Mouse (Mus musculus): ENCODE results near the gene Ano6. TPM values are rescaled to one million over a fixed set of nuclear protein-coding genes. Genes with fewer than 3 reads are reported as not detected.

Gene Ano6
- polyA plus RNA-seq, 1 experiment from 2014 or later: 54.0 TPM

GRCm38 (mm10) chr15:95915477-95915876 lies 124.8 kb downstream of the Ano6 start:
- Histone ChIP-seq H3K27me3 (no peaks in the 10 kb centered on the region), H3K27ac (no peak overlapping the region), H3K4me2 (no peak overlapping the region), H3K4me1 (0 out of 2 replicates have a peak, but pooled peaks cover 4% of the 10 kb centered on the region), H3K9me3 (replicated peaks) (no peaks in the 10 kb centered on the region), H3K4me3 (replicated peaks) (no peak overlapping the region), H3K36me3 (peaks cover 64% of the 10 kb centered on the region), H3K9ac (no peak overlapping the region)
- WGBS: 96% methylated on average over 3 of the region's 3 CpGs
- ATAC-seq (replicated peaks; ENCODE audit: low FRiP score): no peak

- Histone ChIP-seq H3K4me1 (0 out of 2 replicates have a peak, but pooled peaks cover 4% of the 10 kb centered on the region), H3K9ac (no peak overlapping the region), H3K4me2 (no peak overlapping the region), H3K27ac (no peak overlapping the region), H3K4me3 (replicated peaks) (no peak overlapping the region), H3K9me3 (replicated peaks) (no peaks in the 10 kb centered on the region), H3K36me3 (peaks cover 79% of the 10 kb centered on the region), H3K27me3 (no peaks in the 10 kb centered on the region)
- 90% methylated on average over 3 of the region's 3 CpGs for WGBS
- ATAC-seq (replicated peaks; ENCODE audit: low FRiP score): no peak
These were observed 126.7 kb downstream of the Ano6 start for GRCm38 (mm10) chr15:95917330-95917729.

GRCm38 (mm10) chr15:95920047-95920446 lies 129.4 kb downstream of the Ano6 start:
- H3K4me1 ChIP-seq: 0 out of 2 replicates have a peak, but pooled peaks cover 5% of the 10 kb centered on the region
- WGBS: 67% methylated on average over 9 of the region's 9 CpGs
- ATAC-seq (replicated peaks; ENCODE audit: low FRiP score): no peak
- H3K9ac ChIP-seq: no peak overlapping the region
- no peak overlapping the region for H3K4me3 ChIP-seq (replicated peaks)
- H3K4me2 ChIP-seq: no peak overlapping the region
- H3K27ac ChIP-seq: no peak overlapping the region
- no peaks in the 10 kb centered on the region for H3K9me3 ChIP-seq (replicated peaks)
- no peaks in the 10 kb centered on the region for H3K27me3 ChIP-seq
- peaks cover 63% of the 10 kb centered on the region for H3K36me3 ChIP-seq

GRCm38 (mm10) chr15:95921072-95921471 lies 130.4 kb downstream of the Ano6 start:
- Histone ChIP-seq H3K9ac (no peak overlapping the region), H3K4me1 (0 out of 2 replicates have a peak, but pooled peaks cover 10% of the 10 kb centered on the region), H3K36me3 (peaks cover 55% of the 10 kb centered on the region), H3K4me2 (no peak overlapping the region), H3K4me3 (replicated peaks) (no peak overlapping the region), H3K9me3 (replicated peaks) (no peaks in the 10 kb centered on the region), H3K27ac (no peak overlapping the region), H3K27me3 (no peaks in the 10 kb centered on the region)
- 87% methylated on average over 3 of the region's 3 CpGs for WGBS
- ATAC-seq (replicated peaks; ENCODE audit: low FRiP score): no peak

- ATAC-seq (replicated peaks; ENCODE audit: low FRiP score): no peak
- no peak overlapping the region for H3K4me3 ChIP-seq (replicated peaks)
- no peak overlapping the region for H3K27ac ChIP-seq
- H3K9ac ChIP-seq: no peak overlapping the region
- WGBS: 88% methylated on average over 4 of the region's 4 CpGs
- no peaks in the 10 kb centered on the region for H3K9me3 ChIP-seq (replicated peaks)
- peaks cover 49% of the 10 kb centered on the region for H3K36me3 ChIP-seq
- H3K4me1 ChIP-seq: 0 out of 2 replicates have a peak, but pooled peaks cover 10% of the 10 kb centered on the region
- no peaks in the 10 kb centered on the region for H3K27me3 ChIP-seq
- no peak overlapping the region for H3K4me2 ChIP-seq
These were observed 131.0 kb downstream of the Ano6 start for GRCm38 (mm10) chr15:95921639-95922038.

GRCm38 (mm10) chr15:95922558-95922957 lies 131.9 kb downstream of the Ano6 start:
- Histone ChIP-seq H3K9me3 (replicated peaks) (no peaks in the 10 kb centered on the region), H3K27me3 (no peaks in the 10 kb centered on the region), H3K9ac (no peak overlapping the region), H3K27ac (no peak overlapping the region), H3K36me3 (peaks cover 48% of the 10 kb centered on the region), H3K4me2 (no peak overlapping the region), H3K4me1 (0 out of 2 replicates have a peak, but pooled peaks cover 10% of the 10 kb centered on the region), H3K4me3 (replicated peaks) (no peak overlapping the region)
- 88% methylated on average over 6 of the region's 6 CpGs for WGBS
- no peak for ATAC-seq (replicated peaks; ENCODE audit: low FRiP score)

GRCm38 (mm10) chr15:95925334-95925986 lies 134.8 kb downstream of the Ano6 start:
- WGBS: 83% methylated on average over 8 of the region's 8 CpGs
- Histone ChIP-seq H3K9ac (no peak overlapping the region), H3K36me3 (peaks cover 57% of the 10 kb centered on the region), H3K4me1 (0 out of 2 replicates have a peak, but pooled peaks cover 7% of the 10 kb centered on the region), H3K9me3 (replicated peaks) (no peaks in the 10 kb centered on the region), H3K27me3 (no peaks in the 10 kb centered on the region), H3K4me3 (replicated peaks) (no peak overlapping the region), H3K4me2 (no peak overlapping the region), H3K27ac (no peak overlapping the region)
- ATAC-seq (replicated peaks; ENCODE audit: low FRiP score): no peak

- no peaks in the 10 kb centered on the region for H3K9me3 ChIP-seq (replicated peaks)
- WGBS: 91% methylated on average over 6 of the region's 6 CpGs
- no peak for ATAC-seq (replicated peaks; ENCODE audit: low FRiP score)
- H3K27ac ChIP-seq: no peak overlapping the region
- peaks cover 55% of the 10 kb centered on the region for H3K36me3 ChIP-seq
- H3K9ac ChIP-seq: no peak overlapping the region
- H3K4me1 ChIP-seq: peaks cover 15% of the 10 kb centered on the region
- H3K27me3 ChIP-seq: no peaks in the 10 kb centered on the region
- H3K4me2 ChIP-seq: no peak overlapping the region
- no peak overlapping the region for H3K4me3 ChIP-seq (replicated peaks)
These were observed 138.4 kb downstream of the Ano6 start for GRCm38 (mm10) chr15:95929087-95929486.

- 42% methylated on average over 16 of the region's 16 CpGs for WGBS
These were observed 140.6 kb downstream of the Ano6 start for GRCm38 (mm10) chr15:95931013-95931775.

GRCm38 (mm10) chr15:95932358-95932757 lies 141.7 kb downstream of the Ano6 start:
- Histone ChIP-seq H3K4me2 (no peak overlapping the region), H3K4me1 (peaks cover 8% of the 10 kb centered on the region), H3K27me3 (no peaks in the 10 kb centered on the region), H3K27ac (peak overlapping the region; percentile 63; the same call in 1 of the 2 replicates), H3K9ac (no peak overlapping the region), H3K4me3 (replicated peaks) (no peak overlapping the region), H3K36me3 (peaks cover 51% of the 10 kb centered on the region), H3K9me3 (replicated peaks) (no peaks in the 10 kb centered on the region)
- peak; percentile 46; the same call in 1 of the 2 replicates for ATAC-seq (replicated peaks; ENCODE audit: low FRiP score)
- 80% methylated on average over 5 of the region's 5 CpGs for WGBS

More at GRCm38 (mm10) chr15:95931013-95931775, 140.6 kb downstream of the Ano6 start:
- H3K4me2 ChIP-seq: 0 out of 2 replicates have a peak overlapping the region, but pooled peaks have one; percentile 15
- no peak overlapping the region for H3K4me3 ChIP-seq (replicated peaks)
- peaks cover 8% of the 10 kb centered on the region for H3K4me1 ChIP-seq
- H3K9me3 ChIP-seq (replicated peaks): no peaks in the 10 kb centered on the region
- peak overlapping the region; percentile 63 for H3K27ac ChIP-seq
- peaks cover 55% of the 10 kb centered on the region for H3K36me3 ChIP-seq
- no peak overlapping the region for H3K9ac ChIP-seq
- H3K27me3 ChIP-seq: no peaks in the 10 kb centered on the region
- ATAC-seq (replicated peaks; ENCODE audit: low FRiP score): no peak; the same call in 1 of the 2 replicates

GRCm38 (mm10) chr15:95935141-95935540 lies 144.5 kb downstream of the Ano6 start:
- no peak for ATAC-seq (replicated peaks; ENCODE audit: low FRiP score)
- no peak overlapping the region for H3K4me3 ChIP-seq (replicated peaks)
- WGBS: 89% methylated on average over 11 of the region's 11 CpGs

GRCm38 (mm10) chr15:95943470-95943869 lies 152.8 kb downstream of the Ano6 start:
- Histone ChIP-seq H3K36me3 (peaks cover 46% of the 10 kb centered on the region), H3K9me3 (replicated peaks) (no peaks in the 10 kb centered on the region), H3K9ac (no peak overlapping the region), H3K27ac (no peak overlapping the region), H3K4me2 (no peak overlapping the region), H3K4me1 (0 out of 2 replicates have a peak, but pooled peaks cover 3% of the 10 kb centered on the region), H3K27me3 (no peaks in the 10 kb centered on the region), H3K4me3 (replicated peaks) (no peak overlapping the region)
- 58% methylated on average over 4 of the region's 4 CpGs for WGBS
- peak; percentile 67; the same call in 1 of the 2 replicates for ATAC-seq (replicated peaks; ENCODE audit: low FRiP score)

More at GRCm38 (mm10) chr15:95935141-95935540, 144.5 kb downstream of the Ano6 start:
- H3K4me2 ChIP-seq: no peak overlapping the region
- H3K36me3 ChIP-seq: peaks cover 46% of the 10 kb centered on the region
- H3K9ac ChIP-seq: no peak overlapping the region
- no peak overlapping the region for H3K27ac ChIP-seq
- H3K27me3 ChIP-seq: no peaks in the 10 kb centered on the region
- peaks cover 8% of the 10 kb centered on the region for H3K4me1 ChIP-seq
- H3K9me3 ChIP-seq (replicated peaks): no peaks in the 10 kb centered on the region

Data from kidney, embryonic 15.5 days (tissue).